Mouse (Mus musculus) liver, embryonic 14.5 days (tissue): ENCODE results near the gene Hmgb1.

Experiments
- CTCF ChIP-seq: IDR thresholded peaks from 2 replicates; pipeline ENCODE4 v1.5.1; 2016; ENCODE audit warnings: antibody characterized with exemption, low read depth, control low read depth
- EP300 ChIP-seq: IDR thresholded peaks from 2 replicates; pipeline ENCODE4 v1.6.1; 2016; ENCODE audit warnings: antibody characterized with exemption, low read depth

GRCm38 (mm10) chr5:149107566-149107965, 76.7 kb downstream of the Hmgb1 start:
- TF ChIP-seq CTCF (no peak), EP300 (no peak)
